Mouse (Mus musculus): Measurements from ENCODE around the gene Taf6l. TPM values are rescaled to one million over a fixed set of nuclear protein-coding genes. Genes with fewer than 3 reads are reported as not detected.
A peak's percentile ranks its signal among the peaks of the same experiment; 100 is the strongest.

Gene Taf6l
- total RNA-seq, 1 experiment = 29.4 TPM

GRCm38 (mm10) chr19:8789171-8789570, 3.0 kb upstream of the Taf6l start:
- H3K27ac ChIP-seq (ENCODE audit: insufficient read depth, low read depth, low read length, poor library complexity, severe bottlenecking) = no peak overlapping the region
- DNase-seq (ENCODE audit: low read depth, low spot score) = no peak
- H3K9me3 ChIP-seq (ENCODE audit: control insufficient read depth, insufficient read depth, low read depth, low read length) = no peaks in the 10 kb centered on the region
- TF ChIP-seq HCFC1 (IDR thresholded peaks at IDR 0.05; ENCODE audit: borderline replicate concordance, insufficient read depth, low read length) (no peak), MAFK (IDR thresholded peaks at IDR 0.05; ENCODE audit: insufficient read depth, low read depth, low read length) (no peak), CHD2 (IDR thresholded peaks at IDR 0.05; ENCODE audit: low read depth, low read length) (no peak), ZC3H11A (IDR thresholded peaks at IDR 0.05; ENCODE audit: borderline replicate concordance, low read depth, low read length) (no peak), ZNF384 (IDR thresholded peaks at IDR 0.05; ENCODE audit: low read depth, low read length) (no peak)
- peaks cover 12% of the 10 kb centered on the region for H3K36me3 ChIP-seq (ENCODE audit: control insufficient read depth, insufficient read depth, low read length, poor library complexity, severe bottlenecking)
- in situ Hi-C loops (cut with MboI; ENCODE audit: low sequenced_read_pairs in 2 of 2, unreplicated experiment in 2 of 2) = no loop called here
- H3K4me1 ChIP-seq (ENCODE audit: control insufficient read depth in 2 of 2, insufficient read depth in 2 of 2, low read length in 2 of 2, poor library complexity in 1 of 2) = peaks cover 0 to 8% of the 10 kb centered on the region in 2 experiments; a peak in 3 of 4 replicates
- H3K4me3 ChIP-seq (ENCODE audit: insufficient read depth in 1 of 2, low read depth in 1 of 2, low read length in 2 of 2, poor library complexity in 1 of 2, severe bottlenecking in 1 of 2) = no peak overlapping the region
- H3K9ac ChIP-seq (ENCODE audit: insufficient read depth, low read depth, low read length, poor library complexity, severe bottlenecking) = no peak overlapping the region

GRCm38 (mm10) chr19:8788521-8788920, 2.3 kb upstream of the Taf6l start:
- no peak for TF ChIP-seq ZC3H11A (IDR thresholded peaks at IDR 0.05; ENCODE audit: borderline replicate concordance, low read depth, low read length)
- TF ChIP-seq ZNF384 (IDR thresholded peaks at IDR 0.05; ENCODE audit: low read depth, low read length) = peak; percentile 95
- in situ Hi-C loops (cut with MboI; ENCODE audit: low sequenced_read_pairs in 2 of 2, unreplicated experiment in 2 of 2) = no loop called here
- no peak overlapping the region for H3K4me3 ChIP-seq (ENCODE audit: insufficient read depth in 1 of 2, low read depth in 1 of 2, low read length in 2 of 2, poor library complexity in 1 of 2, severe bottlenecking in 1 of 2)
- peaks cover 10% of the 10 kb centered on the region for H3K36me3 ChIP-seq (ENCODE audit: control insufficient read depth, insufficient read depth, low read length, poor library complexity, severe bottlenecking)
- DNase-seq (ENCODE audit: low read depth, low spot score) = no peak
- no peaks in the 10 kb centered on the region for H3K9me3 ChIP-seq (ENCODE audit: control insufficient read depth, insufficient read depth, low read depth, low read length)
- no peak overlapping the region for H3K9ac ChIP-seq (ENCODE audit: insufficient read depth, low read depth, low read length, poor library complexity, severe bottlenecking)
- H3K4me1 ChIP-seq (ENCODE audit: control insufficient read depth in 2 of 2, insufficient read depth in 2 of 2, low read length in 2 of 2, poor library complexity in 1 of 2) = peaks cover 0 to 8% of the 10 kb centered on the region in 2 experiments; a peak in 3 of 4 replicates
- no peak overlapping the region for H3K27ac ChIP-seq (ENCODE audit: insufficient read depth, low read depth, low read length, poor library complexity, severe bottlenecking)

- DNase-seq (ENCODE audit: low read depth, low spot score) = no peak
- in situ Hi-C loops (cut with MboI; ENCODE audit: low sequenced_read_pairs in 2 of 2, unreplicated experiment in 2 of 2) = no loop called here
- peaks cover 23% of the 10 kb centered on the region for H3K36me3 ChIP-seq (ENCODE audit: control insufficient read depth, insufficient read depth, low read length, poor library complexity, severe bottlenecking)
These were observed 11.2 kb downstream of the Taf6l start for GRCm38 (mm10) chr19:8774951-8775421.

DNA sequence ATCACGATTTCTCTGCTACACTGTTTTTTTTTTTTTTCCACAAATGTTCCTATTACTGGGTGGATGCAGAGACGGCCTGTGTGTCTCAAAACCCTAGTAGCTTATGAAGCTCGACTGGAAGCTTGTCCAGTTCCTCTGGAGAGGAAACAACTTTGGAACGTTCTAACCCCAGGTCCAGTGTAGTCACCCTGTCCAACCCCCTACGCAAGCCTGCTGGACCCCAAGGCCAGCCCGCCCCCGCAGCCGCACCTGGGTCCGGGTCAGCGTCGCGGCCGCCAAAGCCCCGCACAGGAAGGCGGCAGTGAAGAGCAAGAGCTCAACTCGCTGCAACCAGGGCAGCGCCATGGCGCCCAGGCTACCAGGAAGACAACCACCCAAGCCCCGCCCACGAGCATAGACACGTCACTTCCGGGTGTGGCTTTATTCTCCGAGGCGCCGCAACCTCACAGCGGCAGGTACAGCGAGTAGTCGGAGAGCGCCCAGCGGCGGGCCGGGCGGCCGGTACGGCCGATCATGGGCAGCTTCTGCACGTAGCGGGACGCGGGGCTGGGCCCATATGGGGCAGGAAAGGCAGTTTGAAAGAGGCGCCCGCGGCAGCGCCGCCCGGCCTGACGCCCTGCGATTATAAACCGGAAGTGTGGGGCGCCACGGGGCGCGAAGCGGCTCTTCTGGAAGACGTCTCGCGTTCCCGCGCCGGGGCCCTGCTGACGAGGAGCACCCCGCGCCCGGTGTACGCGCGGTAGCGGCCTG, 12.0 kb downstream of the Taf6l start, which contains the start of gene Tmem179b:
TSS of gene Tmem179b (minus strand) at position 382 of the 750 bp plus-strand sequence.
- Histone ChIP-seq H3K27ac (ENCODE audit: insufficient read depth, low read depth, low read length, poor library complexity, severe bottlenecking) (peak within 1 kb of the TSS; percentile 94), H3K4me3 (ENCODE audit: insufficient read depth in 1 of 2, low read depth in 1 of 2, low read length in 2 of 2, poor library complexity in 1 of 2, severe bottlenecking in 1 of 2) (peak within 1 kb of the TSS; percentile 81 to 88), H3K4me1 (ENCODE audit: control insufficient read depth in 2 of 2, insufficient read depth in 2 of 2, low read length in 2 of 2, poor library complexity in 1 of 2) (peaks cover 0 to 7% of the 10 kb centered on the region in 2 experiments; a peak in 3 of 4 replicates), H3K36me3 (ENCODE audit: control insufficient read depth, insufficient read depth, low read length, poor library complexity, severe bottlenecking) (peaks cover 20% of the 10 kb centered on the region), H3K9me3 (ENCODE audit: control insufficient read depth, insufficient read depth, low read depth, low read length) (no peaks in the 10 kb centered on the region), H3K9ac (ENCODE audit: insufficient read depth, low read depth, low read length, poor library complexity, severe bottlenecking) (peak within 1 kb of the TSS; percentile 96)
- DNase-seq (ENCODE audit: low read depth, low spot score) = peak; percentile 94
- peak; percentile 70; the same call in 1 of the 2 replicates for TF ChIP-seq HCFC1 (IDR thresholded peaks at IDR 0.05; ENCODE audit: borderline replicate concordance, insufficient read depth, low read length)
- no peak for TF ChIP-seq MAFK (IDR thresholded peaks at IDR 0.05; ENCODE audit: insufficient read depth, low read depth, low read length)
- in situ Hi-C loops (cut with MboI; ENCODE audit: low sequenced_read_pairs in 2 of 2, unreplicated experiment in 2 of 2) = no loop called here

More at GRCm38 (mm10) chr19:8774951-8775421, 11.2 kb downstream of the Taf6l start:
- H3K27ac ChIP-seq (ENCODE audit: insufficient read depth, low read depth, low read length, poor library complexity, severe bottlenecking) = peak overlapping the region; percentile 94
- H3K9ac ChIP-seq (ENCODE audit: insufficient read depth, low read depth, low read length, poor library complexity, severe bottlenecking) = peak overlapping the region; percentile 96
- TF ChIP-seq HCFC1 (IDR thresholded peaks at IDR 0.05; ENCODE audit: borderline replicate concordance, insufficient read depth, low read length) (no peak), CHD2 (IDR thresholded peaks at IDR 0.05; ENCODE audit: low read depth, low read length) (no peak)
- peaks cover 0 to 7% of the 10 kb centered on the region in 2 experiments; a peak in 3 of 4 replicates for H3K4me1 ChIP-seq (ENCODE audit: control insufficient read depth in 2 of 2, insufficient read depth in 2 of 2, low read length in 2 of 2, poor library complexity in 1 of 2)
- H3K9me3 ChIP-seq (ENCODE audit: control insufficient read depth, insufficient read depth, low read depth, low read length) = no peaks in the 10 kb centered on the region
- H3K4me3 ChIP-seq (ENCODE audit: insufficient read depth in 1 of 2, low read depth in 1 of 2, low read length in 2 of 2, poor library complexity in 1 of 2, severe bottlenecking in 1 of 2) = peak overlapping the region; percentile 81 to 88

Data from ES-E14 (cell line).